Mouse (Mus musculus) adrenal gland, adult 8-10 months (tissue): ENCODE measurements around the gene Gm12248. TPM values are rescaled to one million over a fixed set of nuclear protein-coding genes. Genes with fewer than 3 reads are reported as not detected.
"Not testable (repeated sequence)": the region's sequence is repeated elsewhere in the genome, so short reads cannot be mapped to it uniquely, and the experiment has no call there.

Experiments
- DNase-seq: peaks from one replicate; pipeline ENCODE4 v3.0.0; 2022
- total RNA-seq, 4 experiments: library from RNA; stranded (reverse); gene quantifications; 2 replicates each; pipeline ENCODE4 v1.2.4; 2022

Gene Gm12248
- total RNA-seq, 4 experiments from 2014 or later = 3.1 TPM; not detected in 3

GRCm38 (mm10) chr11:58102146-58102545, 9.2 kb upstream of the Gm12248 start:
- DNase-seq = no peak

- DNase-seq = no peak
These were observed 8.3 kb upstream of the Gm12248 start for GRCm38 (mm10) chr11:58101194-58101720.

GRCm38 (mm10) chr11:58100006-58100405, 7.1 kb upstream of the Gm12248 start:
- DNase-seq = no peak

- not testable (repeated sequence) for DNase-seq
These were observed 5.4 kb upstream of the Gm12248 start for GRCm38 (mm10) chr11:58098366-58098720.

- no peak for DNase-seq
These were observed 4.9 kb upstream of the Gm12248 start for GRCm38 (mm10) chr11:58097621-58098365.

- DNase-seq = no peak
These were observed 4.1 kb upstream of the Gm12248 start for GRCm38 (mm10) chr11:58096821-58097620.

GRCm38 (mm10) chr11:58096160-58096559, 3.2 kb upstream of the Gm12248 start:
- DNase-seq = no peak

- no peak for DNase-seq
These were observed 2.6 kb upstream of the Gm12248 start for GRCm38 (mm10) chr11:58095561-58095960.

- DNase-seq = no peak
These were observed 1.8 kb upstream of the Gm12248 start for GRCm38 (mm10) chr11:58094766-58095165.

GRCm38 (mm10) chr11:58092541-58092940, 393 bp downstream of the Gm12248 start:
- DNase-seq = no peak

- DNase-seq = no peak
These were observed 11.2 kb downstream of the Gm12248 start for GRCm38 (mm10) chr11:58081716-58082115.

GRCm38 (mm10) chr11:58077270-58077669, 15.7 kb downstream of the Gm12248 start:
- DNase-seq = no peak

GRCm38 (mm10) chr11:58072978-58073377, 20.0 kb downstream of the Gm12248 start:
- DNase-seq = no peak

GRCm38 (mm10) chr11:58065025-58065424, 27.9 kb downstream of the Gm12248 start:
- DNase-seq = no peak

- no peak for DNase-seq
These were observed 30.3 kb downstream of the Gm12248 start for GRCm38 (mm10) chr11:58062586-58062985.

GRCm38 (mm10) chr11:58061218-58061617, 31.7 kb downstream of the Gm12248 start:
- not testable (repeated sequence) for DNase-seq

GRCm38 (mm10) chr11:58059752-58060151, 33.2 kb downstream of the Gm12248 start:
- peak; percentile 40 for DNase-seq

GRCm38 (mm10) chr11:58057455-58057854, 35.5 kb downstream of the Gm12248 start:
- no peak for DNase-seq

GRCm38 (mm10) chr11:58046438-58046837, 46.5 kb downstream of the Gm12248 start:
- no peak for DNase-seq

- DNase-seq = no peak
These were observed 50.0 kb downstream of the Gm12248 start for GRCm38 (mm10) chr11:58042861-58043431.

GRCm38 (mm10) chr11:58039027-58039426, 53.9 kb downstream of the Gm12248 start:
- DNase-seq = no peak

- no peak for DNase-seq
These were observed 59.3 kb downstream of the Gm12248 start for GRCm38 (mm10) chr11:58033635-58034034.

- no peak for DNase-seq
These were observed 61.8 kb downstream of the Gm12248 start for GRCm38 (mm10) chr11:58031176-58031575.
